Mouse (Mus musculus) embryonic fibroblast, embryonic 13.5 days (primary cell): ENCODE data around the gene Fcrl6.

Experiments used
- CTCF ChIP-seq: IDR thresholded peaks from 2 replicates; pipeline ENCODE4 v1.5.1; 2011; ENCODE audit warnings: mild to moderate bottlenecking, control low read depth, low read length, moderate library complexity, borderline replicate concordance; ENCODE audit not compliant: insufficient read depth
- POLR2A ChIP-seq: IDR thresholded peaks from 2 replicates; pipeline ENCODE4 v1.6.1; 2011; ENCODE audit warnings: low read depth, mild to moderate bottlenecking, control low read depth, low read length, moderate library complexity

- TF ChIP-seq CTCF (no peak), POLR2A (no peak)
Measured at GRCm38 (mm10) chr1:172590385-172590784, 12.0 kb downstream of the Fcrl6 start, which contains the start of gene Slamf8.
